Mouse (Mus musculus) heart, adult 9 months (tissue): ENCODE measurements around the gene Gria1.
A peak's percentile ranks its signal among the peaks of the same experiment; 100 is the strongest.

Experiments used
- DNase-seq, 2 experiments: peaks; one replicate each; pipeline ENCODE4 v3.0.0; 2022; ENCODE audit warnings: low spot score in 2 of 2

Gria1 gene

DNA sequence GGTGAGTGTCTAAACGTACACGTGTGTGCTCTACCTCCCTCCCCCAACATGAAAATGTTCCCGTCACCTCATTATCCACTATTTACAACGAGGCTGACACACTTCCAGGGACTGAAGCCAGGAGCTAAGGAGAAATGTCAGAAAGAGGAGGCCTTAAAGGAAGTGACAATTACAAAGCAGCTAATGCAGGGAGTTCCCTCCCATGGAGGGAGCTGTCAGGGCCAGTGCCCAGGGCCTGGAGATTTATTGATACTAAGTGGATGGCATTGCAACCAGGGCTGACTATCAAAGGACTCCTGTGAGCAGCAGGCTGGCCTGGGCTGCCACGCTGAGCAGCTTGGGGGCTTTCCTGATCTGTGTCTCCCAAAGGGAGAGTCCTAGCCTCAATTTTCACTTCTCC is 163.0 kb downstream of the Gria1 start:
- no peak for DNase-seq

DNA sequence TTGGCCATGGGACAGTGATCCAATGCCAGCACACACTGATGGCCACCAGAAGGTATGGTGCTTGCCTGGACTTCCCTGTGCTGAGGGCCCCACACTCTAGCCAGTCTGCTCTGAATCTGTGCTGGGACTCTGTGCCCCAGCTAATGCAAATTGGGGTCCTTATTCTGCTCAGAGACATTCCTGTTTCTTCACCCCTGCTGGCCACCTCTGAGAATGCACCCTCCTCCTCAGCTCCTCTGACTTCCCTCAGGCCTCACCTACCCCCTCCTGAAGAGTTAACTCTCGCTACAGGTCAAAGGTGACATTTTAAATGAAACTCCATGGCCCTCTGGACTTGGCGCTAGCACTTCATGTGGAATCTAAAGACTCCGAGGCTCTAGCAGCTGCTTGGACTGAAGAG is 165.4 kb downstream of the Gria1 start:
- no peak for DNase-seq

DNA sequence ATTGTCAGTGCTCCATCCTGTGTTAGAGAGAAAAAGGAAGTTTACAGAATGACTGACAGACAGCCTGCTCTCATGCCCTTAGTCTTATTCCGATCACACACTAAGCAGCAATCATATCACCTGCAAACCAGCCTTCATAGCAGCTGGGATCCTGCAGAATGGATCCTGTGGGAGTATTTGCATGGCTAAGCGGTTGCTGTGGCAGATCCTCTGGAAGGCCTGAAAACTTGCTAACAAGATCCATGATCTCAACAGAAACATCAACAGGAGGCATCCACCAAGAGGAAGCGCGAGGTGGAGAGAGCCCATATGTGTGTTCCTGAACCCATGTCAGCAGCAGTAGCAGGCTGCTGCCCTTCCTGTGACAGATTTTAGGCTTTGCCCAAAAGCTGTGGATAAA is 173.0 kb downstream of the Gria1 start:
- DNase-seq, result no peak

DNA sequence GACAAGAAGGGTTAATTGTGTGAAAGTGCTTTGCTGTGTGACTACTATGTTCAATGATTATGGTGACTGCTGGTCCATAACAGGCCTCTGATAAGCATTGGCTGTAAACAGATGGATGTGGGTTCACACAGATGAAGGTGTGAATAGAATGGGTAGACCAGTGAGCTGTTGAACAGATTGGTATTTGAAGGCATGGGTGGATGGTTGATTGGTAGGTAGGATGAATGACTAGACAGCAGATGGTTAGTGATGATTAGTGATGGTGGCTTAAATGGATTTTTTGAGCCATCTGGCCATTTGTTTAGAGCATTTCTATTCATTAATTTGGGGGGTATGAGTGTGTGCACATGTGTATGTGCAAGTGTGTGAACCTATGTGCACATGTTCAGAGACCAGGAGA is 173.9 kb downstream of the Gria1 start:
- no peak for DNase-seq

DNA sequence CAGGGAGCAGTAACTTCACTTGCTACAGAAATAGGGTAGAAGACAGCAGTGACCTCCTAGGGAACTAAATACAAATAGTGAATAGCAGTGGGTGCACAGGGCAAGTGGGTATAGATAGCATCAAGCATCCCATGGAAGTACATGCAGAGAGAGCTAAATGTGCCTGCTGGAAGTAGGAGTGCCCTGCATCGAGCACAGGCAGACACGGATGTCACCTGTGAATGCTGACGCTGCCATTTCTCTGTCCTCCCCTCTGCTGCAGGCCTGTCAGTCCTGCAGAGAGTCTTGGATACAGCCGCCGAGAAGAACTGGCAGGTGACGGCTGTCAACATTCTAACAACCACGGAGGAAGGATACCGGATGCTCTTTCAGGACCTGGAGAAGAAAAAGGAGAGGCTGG is 178.2 kb downstream of the Gria1 start:
- no peak for DNase-seq

DNA sequence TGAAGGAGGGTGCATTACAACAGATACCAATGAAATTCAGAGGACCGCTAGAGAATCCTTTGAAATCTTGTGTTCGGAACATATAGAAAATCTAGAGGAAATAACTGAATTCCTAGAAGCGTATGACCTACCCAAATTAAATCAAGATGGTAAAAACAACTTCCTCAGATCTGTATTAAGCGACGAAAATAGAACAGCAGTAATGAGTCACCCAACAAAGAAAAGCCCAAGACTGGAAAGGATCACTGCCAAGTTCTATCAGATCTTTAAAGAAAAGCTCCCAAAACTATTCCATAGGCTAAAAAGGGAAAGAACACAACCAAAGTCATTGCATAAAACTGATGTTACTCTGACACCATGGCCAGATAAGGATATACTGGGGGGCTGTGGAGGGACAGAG is 183.6 kb downstream of the Gria1 start:
- no peak for DNase-seq

DNA sequence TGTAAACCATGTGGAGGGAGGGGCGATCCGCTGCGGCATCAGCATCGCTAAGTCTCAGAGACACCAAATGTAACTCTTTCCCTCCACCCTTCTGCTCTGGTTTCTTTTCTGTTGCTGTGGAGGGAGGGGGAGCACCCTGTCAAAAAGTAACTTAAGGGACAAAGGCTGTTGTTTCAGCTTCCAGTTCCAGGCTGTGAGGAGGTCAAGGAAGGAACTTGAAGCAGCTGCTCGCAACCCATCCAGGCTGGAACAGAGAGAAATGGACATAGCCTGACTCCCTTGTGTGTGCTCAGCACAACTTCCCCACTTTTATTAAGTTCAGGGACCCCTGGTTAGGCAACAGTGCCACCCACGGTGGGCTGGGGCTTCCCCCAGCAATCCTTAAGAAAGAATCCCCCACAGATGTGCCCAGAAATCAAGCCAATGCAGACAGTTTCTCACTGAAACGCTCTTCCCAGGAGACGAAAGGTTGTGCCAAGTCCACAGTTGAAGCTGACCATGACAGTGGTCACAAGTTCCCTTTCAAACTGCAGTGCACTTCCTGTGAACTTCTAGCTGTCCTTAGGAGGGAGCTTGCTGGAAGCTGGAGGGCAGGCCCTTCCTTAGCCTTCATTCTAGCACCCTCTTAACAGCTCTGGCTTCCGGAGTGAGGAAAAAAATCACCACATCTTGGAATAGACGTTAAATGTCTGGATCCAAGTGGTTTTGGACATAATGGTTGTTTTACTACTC is 190.2 kb downstream of the Gria1 start:
- DNase-seq, result peak; percentile 12 to 32

DNA sequence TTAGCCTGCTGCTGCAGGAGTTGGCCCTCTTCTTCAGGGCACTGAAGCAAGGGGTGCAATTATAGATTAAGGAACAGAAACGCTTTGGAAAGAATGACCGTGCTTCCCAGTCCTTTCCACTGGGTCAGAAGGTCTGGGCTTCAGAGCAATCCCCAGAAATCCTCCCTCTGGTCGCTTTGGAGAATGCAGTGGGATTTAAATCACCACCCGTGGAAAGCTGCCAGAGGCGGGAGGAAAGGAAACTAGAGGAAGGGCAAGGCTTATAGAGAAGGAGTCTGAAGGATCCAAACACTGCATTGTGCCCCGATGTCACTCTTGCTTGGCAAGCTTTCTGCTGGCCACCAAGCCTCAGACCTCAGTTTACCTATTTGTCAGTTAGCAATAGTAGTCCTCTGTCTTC is 193.2 kb downstream of the Gria1 start:
- no peak for DNase-seq

DNA sequence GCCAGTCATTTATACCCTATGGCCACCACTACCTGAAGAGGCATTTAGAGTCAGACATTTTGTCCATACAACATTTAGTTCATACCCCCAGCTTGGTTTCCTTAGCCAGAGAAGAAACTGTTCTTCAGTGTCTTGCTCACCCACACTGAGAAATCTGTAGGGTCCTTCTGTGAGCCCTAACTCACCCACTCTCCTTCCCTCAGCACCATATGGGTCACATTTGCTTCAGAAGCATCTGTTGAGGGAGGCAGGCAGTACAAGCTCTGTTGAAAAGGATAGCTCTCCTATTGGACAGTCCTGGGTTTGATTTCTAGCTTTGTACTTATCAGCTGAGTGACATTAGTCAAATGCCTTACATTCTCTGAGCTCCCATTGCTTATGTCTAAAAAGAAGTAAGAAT is 196.1 kb downstream of the Gria1 start:
- no peak for DNase-seq

DNA sequence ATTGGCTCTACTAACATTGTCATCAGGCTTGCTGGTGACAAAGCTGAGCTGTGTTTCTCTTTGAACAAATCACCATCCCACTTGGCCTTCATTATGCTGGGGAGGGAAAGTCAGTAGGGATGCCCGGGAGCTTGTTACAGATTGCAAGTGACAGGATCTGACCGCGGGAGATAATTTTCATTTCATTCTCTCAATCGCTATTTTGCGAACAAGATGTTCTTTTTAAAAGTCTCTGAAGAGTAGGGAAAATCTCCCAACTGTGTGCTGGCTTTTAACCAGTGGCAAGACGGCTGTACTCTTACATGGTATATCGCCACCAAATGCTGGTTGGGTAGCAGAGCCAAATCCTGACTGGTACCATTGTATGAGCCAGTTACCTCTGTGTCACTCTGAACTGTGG is 202.9 kb downstream of the Gria1 start:
- no peak for DNase-seq

DNA sequence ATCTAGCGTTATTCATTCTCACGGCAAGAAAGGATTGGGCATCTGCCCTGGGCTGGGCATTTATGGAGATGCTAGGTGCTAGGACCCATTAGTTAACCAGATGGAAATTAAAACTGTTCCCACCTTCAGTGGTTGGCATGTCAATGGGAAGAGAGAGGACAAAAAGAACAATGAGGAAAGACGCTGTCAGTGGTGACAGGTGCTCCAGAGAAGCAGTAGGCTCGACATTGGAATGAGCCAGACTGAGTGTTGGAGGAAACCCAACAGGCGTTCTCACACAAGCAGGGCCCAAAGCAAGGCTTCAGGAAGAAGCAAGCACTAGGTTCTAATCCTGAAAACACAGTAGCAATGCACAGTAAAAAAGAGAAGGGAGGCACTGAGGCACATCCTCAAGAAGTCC is 203.4 kb downstream of the Gria1 start:
- no peak for DNase-seq

DNA sequence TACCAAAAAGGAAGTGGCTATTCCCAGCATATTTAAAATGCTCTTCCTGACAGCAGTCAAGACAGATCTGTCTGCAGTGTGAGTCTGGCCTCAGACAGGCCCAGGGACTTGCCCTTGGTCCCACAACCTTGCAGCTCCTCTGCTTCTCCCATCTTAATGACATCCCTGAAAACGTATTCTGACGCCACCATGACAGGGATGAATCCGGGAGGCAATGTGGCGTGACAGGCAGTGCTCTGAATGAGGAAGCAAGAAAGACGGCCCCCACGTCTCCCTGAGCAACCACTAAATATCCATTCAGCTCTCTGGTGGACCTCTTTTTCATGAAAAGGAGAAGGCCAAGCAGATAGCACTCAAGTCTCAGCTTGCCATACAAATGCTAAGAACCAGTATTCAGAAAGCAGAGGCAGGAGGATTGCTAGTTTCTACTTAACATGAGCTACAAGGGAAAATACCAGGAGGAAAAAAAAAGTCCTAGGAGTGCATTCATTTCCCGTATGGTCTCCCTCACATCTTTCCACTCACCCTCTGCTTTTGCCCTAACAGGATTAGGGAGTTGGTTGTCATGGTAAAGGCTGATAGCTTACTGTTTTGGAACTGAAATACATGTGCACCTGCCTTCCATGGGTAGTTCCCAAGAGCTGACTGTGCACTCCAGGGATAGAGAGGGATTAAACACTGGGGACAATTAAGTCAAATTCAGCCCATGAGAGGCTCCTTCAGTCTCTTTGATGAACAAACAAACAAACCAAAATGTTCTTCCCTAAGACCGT is 211.8 kb downstream of the Gria1 start:
- DNase-seq, result no peak

DNA sequence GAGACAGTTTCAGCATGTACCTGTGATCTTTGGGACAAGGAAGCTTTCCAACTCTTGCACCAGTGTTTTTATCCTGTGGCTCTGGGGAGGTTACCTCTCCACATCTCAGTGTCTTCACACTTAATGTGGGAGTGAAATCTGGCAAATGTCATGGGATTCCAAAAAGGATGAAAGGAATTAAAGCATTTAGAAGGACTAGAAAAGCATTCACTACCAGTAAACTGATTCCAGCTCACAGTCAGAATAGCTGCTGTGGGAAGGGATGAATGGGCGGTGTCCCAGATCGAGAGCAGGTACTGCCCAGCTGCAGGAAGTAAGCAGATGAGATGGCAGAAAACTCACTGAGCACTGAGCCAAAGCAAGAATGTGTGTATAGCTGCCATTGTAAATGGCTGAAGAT is 224.3 kb downstream of the Gria1 start:
- DNase-seq, result no peak

DNA sequence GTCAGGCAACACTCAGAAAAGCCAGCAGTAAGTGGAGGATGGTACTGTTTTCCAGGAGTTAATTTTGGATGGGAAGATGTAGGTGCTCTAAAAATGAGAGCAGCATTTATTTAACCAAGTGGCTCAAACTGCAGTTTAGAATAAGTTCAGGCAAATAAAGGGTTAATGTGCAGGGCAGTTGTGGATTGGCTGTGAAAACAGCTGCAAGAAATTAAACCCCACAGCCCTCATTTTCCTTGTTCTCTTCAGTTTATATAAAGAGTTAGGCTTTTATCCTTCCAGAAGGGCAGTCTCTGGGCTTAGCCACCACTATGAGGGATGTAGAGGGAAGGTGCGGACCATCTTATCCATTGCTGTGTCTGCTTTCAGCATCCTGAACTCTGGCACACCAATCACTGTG is 225.2 kb downstream of the Gria1 start:
- no peak for DNase-seq

DNA sequence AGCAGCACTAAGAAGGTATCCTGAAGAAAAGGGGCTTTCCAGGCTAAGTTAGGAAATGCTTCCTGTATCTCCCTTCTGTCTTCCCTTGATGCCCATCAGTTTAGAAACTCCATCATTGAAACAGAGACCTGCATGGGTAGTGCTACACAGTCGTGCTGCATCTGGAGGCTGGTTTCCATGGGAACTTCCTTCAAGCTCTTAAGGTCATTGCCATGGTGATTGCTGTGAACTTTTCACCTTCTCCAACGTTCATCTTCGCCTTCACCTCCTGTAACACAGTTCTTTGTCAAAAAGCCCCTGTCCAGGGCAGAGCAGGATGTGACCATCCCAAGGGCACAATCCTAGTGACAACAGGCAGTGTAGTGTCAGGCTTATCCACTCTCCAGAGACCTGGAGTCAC is 228.6 kb downstream of the Gria1 start:
- no peak for DNase-seq

DNA sequence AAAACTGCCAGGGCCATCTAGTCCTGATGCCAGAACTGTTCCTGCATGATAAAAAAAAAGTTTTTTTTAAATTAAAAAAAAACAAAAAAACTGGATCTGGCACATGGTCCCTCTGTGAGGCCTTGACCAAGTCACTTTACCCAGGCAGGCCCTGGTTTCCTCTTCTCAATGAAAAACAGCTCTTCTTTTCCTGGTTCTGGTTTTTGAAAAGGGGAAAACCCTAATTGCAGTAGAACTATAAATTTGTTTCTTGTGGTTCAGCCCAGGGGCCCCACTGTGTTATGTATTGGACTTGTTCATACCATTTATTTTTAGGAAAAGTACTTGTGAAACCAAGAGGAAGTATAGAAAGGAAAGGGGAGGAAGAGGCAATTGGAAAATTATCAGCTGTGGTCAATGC is 232.6 kb downstream of the Gria1 start:
- no peak for DNase-seq

DNA sequence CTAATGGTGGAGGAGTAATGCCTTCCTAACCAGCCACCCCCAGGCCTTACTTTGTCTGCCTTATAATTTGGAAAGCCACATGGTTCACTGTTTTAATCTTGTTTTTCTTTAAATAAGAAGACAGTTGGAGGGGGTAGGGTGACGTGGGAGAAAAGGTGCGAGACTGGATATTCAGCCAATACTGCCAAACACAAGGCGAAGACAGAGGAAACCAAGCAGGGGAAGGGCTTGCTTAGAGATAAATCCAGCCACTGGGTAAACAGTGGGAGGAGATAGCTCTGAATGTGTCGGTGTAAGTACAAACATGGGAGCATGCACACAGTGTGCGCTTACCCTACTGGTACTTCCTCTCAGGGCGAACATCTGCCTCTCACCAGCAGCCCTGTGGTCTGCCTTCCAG is 233.4 kb downstream of the Gria1 start:
- no peak for DNase-seq

DNA sequence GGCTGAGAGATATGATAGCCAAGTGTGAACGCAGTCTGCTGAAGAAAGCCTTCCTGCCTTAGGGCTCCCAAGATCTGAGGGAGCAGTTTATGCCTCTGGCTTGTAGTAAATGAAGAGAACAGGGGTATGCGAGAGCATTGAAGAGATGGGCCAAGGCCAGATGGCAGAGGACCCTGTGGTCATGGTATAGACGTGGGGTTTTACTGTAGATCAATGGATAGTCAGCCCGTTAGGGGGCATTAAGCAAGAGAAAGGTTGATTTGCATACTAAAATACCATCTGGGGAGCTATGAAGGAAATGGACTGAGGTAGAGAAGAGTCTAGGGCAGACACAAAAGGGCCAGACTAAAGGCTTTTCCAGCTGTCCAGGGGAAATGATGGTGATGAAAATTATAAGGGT is 237.7 kb downstream of the Gria1 start:
- no peak for DNase-seq

DNA sequence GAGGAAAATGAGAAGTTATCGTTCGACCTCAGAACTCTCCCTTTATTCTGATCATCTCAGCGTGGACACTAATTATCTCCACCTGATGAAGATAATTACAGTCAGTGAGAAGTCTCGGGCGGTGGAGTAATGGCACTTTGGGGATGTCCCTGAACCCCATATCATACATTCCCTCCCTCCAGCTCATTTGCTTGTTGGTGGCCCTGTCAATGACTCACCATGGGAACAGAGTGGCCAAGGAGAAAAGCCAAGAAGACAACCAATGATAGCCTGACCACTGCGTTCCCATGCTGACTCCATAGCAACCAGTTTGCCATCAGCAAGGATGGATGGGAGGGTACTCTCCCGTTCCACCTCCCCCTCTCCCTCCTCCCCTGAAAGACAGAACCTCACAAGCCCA is 238.9 kb downstream of the Gria1 start:
- no peak for DNase-seq

DNA sequence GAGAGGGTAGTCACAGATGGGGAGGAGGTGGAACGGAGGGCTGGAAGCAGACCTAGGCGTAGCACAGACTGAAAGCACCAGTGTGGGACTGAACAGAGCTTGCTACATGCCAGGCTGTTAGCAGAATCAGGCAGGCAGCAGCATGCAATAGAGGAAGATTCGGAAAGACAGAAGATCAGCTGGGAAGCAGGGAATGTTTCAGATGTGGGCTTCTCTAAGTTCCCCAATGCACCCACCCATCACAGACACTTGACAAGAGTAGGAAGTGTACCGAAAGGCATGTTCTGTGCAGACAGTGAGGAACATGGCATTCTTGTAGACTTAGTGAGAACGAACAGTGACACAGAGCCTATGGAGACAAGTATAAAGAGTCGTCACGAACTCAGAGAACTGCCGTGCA is 260.5 kb downstream of the Gria1 start:
- no peak for DNase-seq

DNA sequence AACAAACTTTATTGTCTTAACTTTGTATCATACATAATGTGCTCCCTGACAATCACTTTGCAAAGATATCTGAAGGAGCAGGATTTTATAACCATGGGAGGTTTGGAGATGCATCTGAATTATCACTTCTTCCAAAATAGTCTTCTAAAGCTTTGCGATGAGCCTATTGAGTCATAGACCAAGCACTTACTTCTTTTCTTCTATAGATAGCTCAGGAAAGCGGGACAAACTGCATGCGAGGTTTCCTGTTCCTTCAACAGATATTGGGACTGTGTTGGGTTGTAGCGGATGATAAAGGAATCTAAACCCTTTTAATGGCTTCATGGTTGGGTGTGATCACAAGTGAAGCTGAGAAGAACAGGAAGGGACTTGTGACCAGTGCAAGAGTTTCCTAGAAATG is 263.5 kb downstream of the Gria1 start:
- no peak for DNase-seq

DNA sequence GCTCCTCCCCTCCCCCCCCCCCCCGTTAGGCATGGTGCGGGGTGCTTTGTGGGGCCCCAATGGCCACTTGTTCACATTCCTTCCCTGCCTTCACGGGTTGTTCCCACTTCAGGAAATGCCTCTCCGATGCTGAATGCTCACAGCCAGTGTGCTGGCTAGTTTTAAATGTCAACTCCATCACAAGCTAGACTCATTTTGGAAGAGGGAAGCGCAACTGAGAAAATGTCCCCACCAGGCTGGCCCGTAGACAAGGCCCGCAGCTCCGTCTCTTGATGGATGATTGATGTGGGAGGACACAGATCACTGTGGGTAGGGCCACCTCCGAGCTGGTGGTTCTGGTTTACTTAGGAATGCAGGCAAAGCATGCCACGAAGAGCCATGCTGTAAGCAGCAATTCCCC is 266.9 kb downstream of the Gria1 start:
- DNase-seq, result no peak

DNA sequence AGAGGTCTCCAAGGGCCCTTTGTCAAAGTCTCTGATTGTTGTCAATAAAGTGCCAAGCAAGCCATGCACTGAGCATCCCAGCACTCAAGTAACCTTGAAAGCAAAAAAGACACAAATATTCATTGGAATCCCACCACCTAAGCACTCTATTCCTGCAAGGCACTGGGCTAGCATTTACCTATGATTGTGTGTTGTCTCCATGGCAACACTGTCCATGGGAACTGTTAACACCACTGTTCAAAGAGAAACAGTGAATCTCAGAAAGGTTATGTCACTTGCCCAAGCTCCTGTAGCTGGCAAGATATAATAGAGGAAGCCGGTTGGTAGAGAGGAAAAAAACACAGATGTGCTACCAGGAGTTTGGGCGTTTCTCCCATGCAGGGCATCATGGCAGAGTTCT is 274.9 kb downstream of the Gria1 start:
- no peak for DNase-seq

DNA sequence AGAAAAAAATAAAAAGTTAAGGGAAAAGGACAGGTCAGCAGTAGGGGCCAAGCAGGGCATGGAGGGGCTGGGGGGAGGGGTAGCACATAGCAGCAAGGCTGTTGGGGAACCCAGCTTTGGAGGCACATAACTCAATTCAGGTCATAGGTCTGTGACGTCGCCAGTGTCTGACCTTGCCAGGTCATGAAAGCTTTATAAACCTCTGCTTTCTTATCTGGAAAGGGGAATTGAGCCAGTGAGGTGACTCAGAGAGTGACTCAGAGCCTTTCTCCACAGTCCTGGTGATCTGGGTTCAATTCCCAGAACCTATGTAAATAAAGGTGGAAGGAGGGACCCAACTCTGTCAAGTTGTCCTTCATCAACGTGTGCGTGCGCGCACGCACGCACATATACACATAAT is 286.2 kb downstream of the Gria1 start:
- DNase-seq, result no peak
